Mouse (Mus musculus) v-Abl transformed pro-B cells (cell line): ENCODE results near the gene Pank1.

Experiments
- in situ Hi-C, 2 experiments: fragments of 400-800 bp; cut with MboI; formaldehyde crosslinking; loops; one replicate each; pipeline ENCODE4 v1.15.1; 2025; ENCODE audit not compliant: unreplicated experiment in 2 of 2

The Pank1 gene

GRCm38 (mm10) chr19:34838624-34839023 is 40.6 kb downstream of the Pank1 start:
- in situ Hi-C loops, result no loop called here

DNA sequence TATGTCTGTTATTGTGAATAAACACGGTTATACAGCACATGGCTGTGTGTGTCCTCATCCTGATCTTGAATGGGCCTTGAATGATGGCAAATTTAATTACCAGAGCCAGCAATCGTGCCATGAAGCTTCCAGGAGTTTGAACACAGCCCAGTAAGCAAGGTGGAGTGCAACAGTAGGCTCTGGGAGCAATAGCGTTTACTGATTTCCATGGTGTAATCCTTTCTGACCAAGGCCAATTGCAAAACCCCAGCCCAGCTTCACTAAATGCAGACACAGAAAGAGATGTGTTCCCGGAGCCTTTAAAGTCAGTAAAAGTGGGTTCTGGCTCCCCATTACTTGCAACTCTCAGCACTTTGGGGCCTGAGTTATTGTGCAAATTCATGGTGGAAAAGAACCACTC is 47.6 kb downstream of the Pank1 start:
- in situ Hi-C loops, result no loop called here

DNA sequence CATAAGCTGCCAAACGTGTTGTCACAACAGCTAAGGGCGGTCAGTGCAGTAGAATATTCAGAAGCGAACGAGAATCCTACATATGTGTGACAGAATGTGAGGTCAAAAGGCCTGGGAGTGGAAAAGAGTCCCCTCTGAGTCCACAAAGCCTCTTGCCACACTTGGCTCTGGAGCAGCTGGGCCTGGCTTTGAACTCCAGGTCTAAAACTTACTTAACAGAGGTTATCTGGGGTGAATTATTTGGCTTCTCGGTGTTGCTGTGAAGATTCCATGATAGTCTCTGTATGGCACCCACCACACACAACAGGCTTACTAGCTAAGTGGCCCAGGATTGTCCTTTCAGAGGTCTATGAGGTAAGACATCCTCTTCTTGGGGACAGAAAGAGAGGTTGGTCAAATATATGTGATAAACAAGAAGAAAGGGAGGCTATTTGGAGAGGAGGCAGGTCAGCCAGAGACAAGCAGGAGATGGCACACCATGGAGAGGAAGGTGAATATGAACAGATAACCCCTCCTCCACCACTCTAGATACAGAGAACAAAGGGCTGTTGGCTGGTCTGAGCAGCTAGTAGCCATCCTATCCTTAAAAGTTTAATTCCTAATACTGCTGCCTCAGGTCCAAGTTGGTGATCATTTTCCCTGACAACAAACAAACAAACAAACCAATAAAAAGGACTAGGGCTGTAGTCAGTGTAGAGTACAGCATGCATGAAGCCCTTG is 51.2 kb downstream of the Pank1 start:
- in situ Hi-C loops, result no loop called here

DNA sequence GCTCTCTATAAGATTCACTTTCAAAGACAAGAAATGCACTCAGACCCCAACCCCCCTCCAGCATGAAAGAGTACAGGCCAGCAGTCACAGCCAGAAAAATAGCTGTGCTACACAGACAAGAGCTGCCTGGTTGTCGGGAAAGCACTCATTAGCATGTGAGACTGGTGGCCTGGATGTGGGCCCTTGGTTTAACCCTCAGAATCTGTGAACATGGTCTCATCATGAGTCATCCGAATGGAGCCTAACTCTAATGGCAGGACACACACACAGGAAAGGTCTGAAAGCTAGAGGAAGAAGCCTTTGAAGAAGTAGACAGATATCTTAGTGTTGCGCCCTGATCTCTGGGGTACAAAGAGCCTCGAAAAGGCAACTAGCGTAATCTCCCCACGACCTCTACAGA is 51.8 kb downstream of the Pank1 start:
- in situ Hi-C loops, result no loop called here

- in situ Hi-C loops, result no loop called here
Measured at GRCm38 (mm10) chr19:34825946-34826655, 53.2 kb downstream of the Pank1 start.

GRCm38 (mm10) chr19:34819577-34820170 is 59.6 kb downstream of the Pank1 start:
- in situ Hi-C loops, result no loop called here

GRCm38 (mm10) chr19:34815371-34815770 is 63.9 kb downstream of the Pank1 start:
- in situ Hi-C loops, result no loop called here

DNA sequence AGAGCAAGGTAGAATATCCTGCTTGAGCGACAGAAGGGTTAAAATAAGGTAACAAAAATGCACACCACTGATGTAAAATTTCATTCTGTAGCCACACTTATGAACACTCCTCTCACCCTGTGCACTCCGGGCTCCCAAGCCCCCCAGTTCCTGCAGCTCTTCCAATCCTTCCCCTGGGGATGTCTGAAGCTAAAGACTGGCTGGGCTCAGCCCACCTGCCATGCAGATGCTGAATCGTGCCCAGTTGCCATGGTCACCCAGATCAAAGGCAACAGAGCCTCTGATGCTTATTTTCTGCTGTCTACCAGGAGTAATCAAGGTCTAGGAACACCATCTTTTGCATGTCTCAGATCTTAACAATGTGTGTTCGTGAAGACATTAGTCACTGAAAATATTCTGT is 64.6 kb downstream of the Pank1 start:
- in situ Hi-C loops, result no loop called here

DNA sequence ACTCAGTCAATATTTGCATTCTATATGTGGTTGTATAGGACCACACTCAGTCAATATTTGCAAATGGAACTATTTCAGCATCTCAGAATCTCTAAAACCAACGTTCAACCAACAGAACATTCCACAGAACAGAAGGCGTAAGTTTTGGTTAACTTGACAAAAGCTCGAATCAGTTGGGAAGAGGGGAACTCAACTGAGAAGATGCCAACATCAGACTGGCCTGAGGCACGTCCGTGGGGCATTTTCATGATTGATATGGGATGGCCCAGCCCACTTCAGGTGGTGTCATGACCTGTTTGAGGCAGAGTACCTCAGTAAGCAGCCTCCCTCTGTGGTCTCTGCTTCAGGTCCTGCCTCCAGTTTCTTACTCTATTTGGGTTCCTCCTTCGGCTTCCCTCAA is 65.3 kb downstream of the Pank1 start:
- in situ Hi-C loops, result no loop called here

GRCm38 (mm10) chr19:34813533-34813932 is 65.7 kb downstream of the Pank1 start:
- in situ Hi-C loops, result no loop called here

- in situ Hi-C loops, result no loop called here
Measured at GRCm38 (mm10) chr19:34812711-34813110, 66.5 kb downstream of the Pank1 start.

DNA sequence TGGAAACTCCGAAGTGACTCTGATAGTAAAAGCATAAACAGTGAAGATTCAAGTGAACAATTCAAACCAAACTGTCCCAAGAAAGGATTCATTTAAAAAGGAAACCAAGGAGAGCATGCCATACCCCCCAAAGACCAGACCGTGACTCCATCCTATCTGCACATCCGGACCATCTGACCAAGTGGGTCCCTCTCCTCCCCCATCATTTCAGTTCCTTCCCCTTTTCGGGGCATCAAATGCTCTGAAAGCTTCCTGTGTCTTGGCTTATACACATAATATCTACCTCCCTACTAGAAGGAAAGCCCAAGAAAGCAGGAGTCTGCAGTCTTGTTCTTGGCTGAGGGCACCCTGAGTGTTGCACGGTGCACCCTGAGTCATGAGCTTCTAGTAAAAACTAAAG is 72.1 kb downstream of the Pank1 start:
- in situ Hi-C loops, result no loop called here

- in situ Hi-C loops, result no loop called here
Measured at GRCm38 (mm10) chr19:34805071-34805470, 74.2 kb downstream of the Pank1 start.

DNA sequence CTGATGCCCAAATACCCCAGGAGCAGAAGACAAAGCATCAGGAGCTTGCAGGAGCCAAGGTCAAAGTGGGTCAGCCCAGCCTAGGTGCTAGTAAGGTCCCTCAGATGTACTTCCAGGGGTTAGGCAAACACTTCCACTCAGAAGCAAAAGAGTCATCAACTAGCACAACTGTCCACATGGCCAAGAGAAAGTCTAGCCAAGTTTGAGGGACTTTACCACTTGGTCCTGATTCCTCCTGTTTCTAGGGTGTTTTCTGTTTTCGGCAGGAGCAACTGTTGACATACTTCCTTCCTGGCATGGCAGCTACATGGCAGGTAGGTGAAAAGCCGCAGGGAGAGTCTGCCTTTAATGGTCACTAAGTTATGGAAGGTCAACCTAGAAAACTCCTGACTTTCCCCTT is 74.7 kb downstream of the Pank1 start:
- in situ Hi-C loops, result no loop called here

DNA sequence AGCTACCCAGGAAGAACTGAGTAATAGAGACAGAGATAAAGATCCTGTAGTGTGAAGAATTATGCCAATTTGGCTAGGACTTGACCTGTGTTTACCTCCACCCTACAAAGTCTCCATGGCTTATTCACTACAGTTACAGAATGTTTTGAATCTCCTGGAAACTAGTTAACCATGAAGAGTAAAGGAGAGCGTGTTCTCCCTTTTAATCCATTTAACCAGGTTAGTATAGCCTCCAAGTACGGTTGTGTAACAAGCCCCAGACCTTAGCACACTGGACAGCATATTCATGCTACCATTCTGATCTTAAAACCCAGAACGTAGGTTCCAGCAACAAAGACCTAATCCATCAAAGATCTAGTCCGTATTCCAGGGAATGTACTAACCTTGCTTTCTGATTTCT is 75.9 kb downstream of the Pank1 start:
- in situ Hi-C loops, result no loop called here

- in situ Hi-C loops, result loop anchor here (25.0 kb wide), 2 partner anchors 262 to 662 kb away; partner anchors contain the start of gene Lipa (in 1 of the 2)
Measured at GRCm38 (mm10) chr19:34799644-34800267, 79.5 kb downstream of the Pank1 start.

GRCm38 (mm10) chr19:34796396-34796795 is 82.9 kb downstream of the Pank1 start:
- in situ Hi-C loops, result loop anchor here (25.0 kb wide), 2 partner anchors 259 to 659 kb away; partner anchors contain the start of gene Lipa (in 1 of the 2)

DNA sequence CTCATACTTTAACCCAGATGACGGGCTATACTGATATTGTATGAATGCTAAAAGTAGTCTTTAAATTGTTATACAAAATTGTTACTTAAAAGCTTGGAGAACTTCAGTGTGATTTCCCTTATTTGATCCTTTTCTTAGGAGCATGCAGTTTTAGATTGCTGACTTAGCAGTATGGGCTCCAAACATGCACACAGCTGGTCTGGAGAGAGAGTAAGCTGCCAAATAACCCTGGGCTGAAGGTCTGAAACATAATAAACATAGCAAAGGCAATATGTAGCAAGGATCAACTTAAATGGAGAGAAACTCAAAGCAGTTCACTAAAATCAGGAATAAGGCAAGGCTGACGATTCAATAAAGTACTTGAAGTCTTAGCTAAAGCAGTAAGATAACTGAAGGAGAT is 96.8 kb downstream of the Pank1 start:
- in situ Hi-C loops, result loop anchor here (25.0 kb wide), 2 partner anchors 245 to 645 kb away; partner anchors contain the start of gene Lipa (in 1 of the 2)

GRCm38 (mm10) chr19:34778993-34779392 is 100.3 kb downstream of the Pank1 start:
- in situ Hi-C loops, result loop anchor here (10.0 to 25.0 kb wide), 4 partner anchors 234 to 642 kb away; partner anchors contain the start of gene Lipa (in 1 of the 2)

GRCm38 (mm10) chr19:34778098-34778497 is 101.2 kb downstream of the Pank1 start:
- in situ Hi-C loops, result loop anchor here (10.0 to 25.0 kb wide), 4 partner anchors 233 to 641 kb away; partner anchors contain the start of gene Lipa (in 1 of the 2)

GRCm38 (mm10) chr19:34772775-34773174 is 106.5 kb downstream of the Pank1 start:
- in situ Hi-C loops, result loop anchor here (5.0 to 25.0 kb wide), 5 partner anchors 105 to 1385 kb away; partner anchors contain the start of gene Rnls (in 1 of the 2)
